Mouse (Mus musculus) CH12.LX (cell line): ENCODE results near the gene Laptm4a.

Experiments used
- CHD2 ChIP-seq: IDR thresholded peaks from 2 replicates; pipeline ENCODE4 v1.6.1; 2011; ENCODE audit warnings: low read length, improper control_type of control experiment
- CTCF ChIP-seq, 2 experiments: IDR thresholded peaks in 1 of 2; conservative IDR thresholded peaks in 1 of 2; 2 replicates each; pipeline ENCODE4 v1.5.1; 2011 to 2012; ENCODE audit warnings: low read depth in 2 of 2, low read length in 2 of 2, improper control_type of control experiment in 1 of 2, inconsistent platforms in 1 of 2, mild to moderate bottlenecking in 1 of 2, moderate library complexity in 1 of 2
- EP300 ChIP-seq: IDR thresholded peaks from 2 replicates; pipeline ENCODE4 v1.6.1; 2011; ENCODE audit warnings: low read length, improper control_type of control experiment
- HCFC1 ChIP-seq: IDR thresholded peaks from 2 replicates; pipeline ENCODE4 v1.6.1; 2012; ENCODE audit warnings: low read depth, mild to moderate bottlenecking, inconsistent platforms, low read length, improper control_type of control experiment
- MAFK ChIP-seq: IDR thresholded peaks from 2 replicates; pipeline ENCODE4 v1.6.1; 2011; ENCODE audit warnings: low read length, improper control_type of control experiment; ENCODE audit not compliant: insufficient replicate concordance
- NRF1 ChIP-seq: IDR thresholded peaks from 2 replicates; pipeline ENCODE4 v1.6.1; 2014; ENCODE audit warnings: low read depth, mild to moderate bottlenecking, inconsistent platforms, low read length, improper control_type of control experiment, moderate library complexity
- POLR2A ChIP-seq: IDR thresholded peaks from 2 replicates; pipeline ENCODE4 v1.6.1; 2011; ENCODE audit warnings: low read depth, mild to moderate bottlenecking, improper control_type of control experiment, low read length
- POLR2AphosphoS2 ChIP-seq: IDR thresholded peaks from 2 replicates; pipeline ENCODE4 v1.6.1; 2011; ENCODE audit warnings: low read depth, low read length, improper control_type of control experiment
- TBP ChIP-seq: conservative IDR thresholded peaks from 2 replicates; pipeline ENCODE4 v1.6.1; 2011; ENCODE audit warnings: low read depth, low read length, improper control_type of control experiment
- TCF12 ChIP-seq: IDR thresholded peaks from 2 replicates; pipeline ENCODE4 v1.6.1; 2014; ENCODE audit warnings: low read depth, mild to moderate bottlenecking, inconsistent platforms, low read length, improper control_type of control experiment
- ZC3H11A ChIP-seq: IDR thresholded peaks from 2 replicates; pipeline ENCODE4 v1.6.1; 2012; ENCODE audit warnings: low read depth, mild to moderate bottlenecking, inconsistent platforms, low read length, improper control_type of control experiment
- ZKSCAN1 ChIP-seq: IDR thresholded peaks from 2 replicates; pipeline ENCODE4 v1.6.1; 2012; ENCODE audit warnings: low read depth, inconsistent platforms, low read length, improper control_type of control experiment, borderline replicate concordance
- ZNF384 ChIP-seq: IDR thresholded peaks from 2 replicates; pipeline ENCODE4 v1.6.1; 2012; ENCODE audit warnings: low read depth, low read length, improper control_type of control experiment, inconsistent platforms

GRCm38 (mm10) chr12:8919231-8919630 lies 2.2 kb upstream of the Laptm4a start:
- TF ChIP-seq TBP (no peak), ZKSCAN1 (no peak), CTCF (conservative IDR thresholded peaks at IDR 0.05 in 1 of 2, IDR thresholded peaks at IDR 0.05 in 1 of 2; ENCODE audit: low read depth in 2 of 2, low read length in 2 of 2) (no peak), HCFC1 (no peak), NRF1 (no peak), POLR2AphosphoS2 (no peak), MAFK (no peak), POLR2A (no peak), CHD2 (no peak), EP300 (no peak), ZNF384 (no peak), TCF12 (no peak), ZC3H11A (no peak)
